Mouse (Mus musculus) small intestine, adult 2 months (tissue): ENCODE data around the gene B3galnt1.

ENCODE experiments used
- CTCF ChIP-seq: fragments of 200-500 bp; IDR thresholded peaks from 2 replicates; pipeline ENCODE4 v1.5.1; 2012; ENCODE audit warnings: low read depth, mild to moderate bottlenecking, control low read depth, inconsistent platforms, low read length, moderate library complexity, mixed read lengths; ENCODE audit not compliant: insufficient replicate concordance, insufficient read length; ENCODE audit errors: extremely low read depth
- POLR2A ChIP-seq: fragments of 200-500 bp; IDR thresholded peaks from 2 replicates; pipeline ENCODE4 v1.6.1; 2012; ENCODE audit warnings: low read depth, mild to moderate bottlenecking, control low read depth, inconsistent platforms, low read length, moderate library complexity

DNA sequence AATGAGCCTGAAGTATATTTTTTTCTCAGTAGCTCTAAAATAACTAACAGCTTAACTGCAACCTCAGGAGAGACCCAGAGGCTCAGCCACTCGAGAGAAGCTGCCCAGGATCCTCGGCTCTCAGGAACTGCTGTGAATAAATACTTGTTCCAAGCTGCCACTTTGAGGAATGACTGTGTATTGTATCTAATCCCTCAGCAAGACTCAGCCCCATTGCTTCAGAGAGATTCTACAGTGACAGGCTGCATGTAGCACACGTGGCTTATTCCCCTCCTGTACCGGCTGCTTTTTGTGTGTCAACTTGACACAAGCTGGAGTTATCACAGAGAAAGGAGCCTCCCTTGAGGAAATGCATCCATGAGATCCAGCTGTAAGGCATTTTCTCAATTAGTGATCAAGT, 66.1 kb downstream of the B3galnt1 start:
- TF ChIP-seq CTCF: no peak
- no peak for TF ChIP-seq POLR2A
